Mouse (Mus musculus) erythroblast, embryonic 14.5 days (primary cell): ENCODE data around the gene Gpr3.

Experiments
- GATA1 ChIP-seq: IDR thresholded peaks from 2 replicates; pipeline ENCODE4 v1.6.1; 2012; ENCODE audit warnings: low read length, inconsistent platforms, mixed read lengths
- TAL1 ChIP-seq: IDR thresholded peaks from 3 replicates; pipeline ENCODE4 v1.6.1; 2012; ENCODE audit warnings: low read length, inconsistent platforms, mixed read lengths

- no peak for TF ChIP-seq TAL1
- no peak for TF ChIP-seq GATA1
Measured at GRCm38 (mm10) chr4:133212562-133213267, 379 bp upstream of the Gpr3 start.
